ENCODE assay signal across 11 mouse cellular contexts in genomic region chr7:99711166-99711565, GRCm38 (mm10). TPM values are rescaled to one million over a fixed set of nuclear protein-coding genes. Genes with fewer than 3 reads are reported as not detected.
DNase-seq lines count a peak whose midpoint lies in the region; ATAC-seq and TF ChIP-seq lines count a peak whose summit lies in the region.
"Had no signal": no experiment of that assay in that cellular context is flagged by ENCODE, and none has a peak within 500 bp of the region (broad histone marks: within the 10 kb centered on the region; RNA-seq: fewer than 3 reads in every experiment).

TSS of gene Slco2b1 (minus strand) at chr7:99711340.

- no peak for TF ChIP-seq POLR2A in thymus, adult 2 months (IDR thresholded peaks at IDR 0.05; ENCODE audit: control insufficient read depth, extremely low read depth, insufficient read depth, low read length, poor library complexity)

- no peak within 1 kb of the TSS for H3K27ac ChIP-seq in kidney, embryonic 14.5 days (ENCODE audit: low read depth, low read length)
- no peak within 1 kb of the TSS for H3K27ac ChIP-seq in thymus, adult 2 months (ENCODE audit: control insufficient read depth, insufficient read depth, low read length)
- H3K27ac ChIP-seq: embryonic facial prominence, embryonic 15.5 days; hindbrain, embryonic 14.5 days had no signal

- TF ChIP-seq CTCF in thymus, adult 2 months (IDR thresholded peaks at IDR 0.05; ENCODE audit: borderline replicate concordance, control insufficient read depth, extremely low read depth, insufficient read depth, low read length, poor library complexity): no peak

- H3K9me3 ChIP-seq in kidney, embryonic 14.5 days (ENCODE audit: control insufficient read depth, low read length): no peaks in the 10 kb centered on the region
- H3K9me3 ChIP-seq: embryonic facial prominence, embryonic 15.5 days had no signal

- no peak within 1 kb of the TSS for H3K4me2 ChIP-seq in kidney, embryonic 14.5 days (replicated peaks; ENCODE audit: low read depth, low read length)
- H3K4me2 ChIP-seq: embryonic facial prominence, embryonic 15.5 days; hindbrain, embryonic 14.5 days had no signal

- no peaks in the 10 kb centered on the region for H3K36me3 ChIP-seq in kidney, embryonic 14.5 days (ENCODE audit: control insufficient read depth, insufficient read depth, low read length)
- H3K36me3 ChIP-seq in thymus, adult 2 months (ENCODE audit: control insufficient read depth, insufficient read depth, low read length): no peaks in the 10 kb centered on the region
- H3K36me3 ChIP-seq: embryonic facial prominence, embryonic 15.5 days had no signal

- no peak within 1 kb of the TSS for H3K9ac ChIP-seq in kidney, embryonic 14.5 days (ENCODE audit: low read depth, low read length)
- H3K9ac ChIP-seq: embryonic facial prominence, embryonic 15.5 days; hindbrain, embryonic 14.5 days had no signal

- WGBS in kidney, embryonic 14.5 days: 72% methylated on average over 8 of the region's 8 CpGs
- WGBS in thymus, adult 2 months: 55% methylated on average over 8 of the region's 8 CpGs

- peak; percentile 32 for DNase-seq in kidney, adult 11 months
- DNase-seq in thymus, adult 2 months: no peak
- no peak for DNase-seq in thymus, postnatal 25 days
- no peak for DNase-seq in cerebellum, adult 9-11 months
- DNase-seq: right cerebral cortex, postnatal 14 days had no signal

- no peaks in the 10 kb centered on the region for H3K27me3 ChIP-seq in kidney, embryonic 14.5 days (ENCODE audit: control insufficient read depth, insufficient read depth, low read length)
- no peaks in the 10 kb centered on the region for H3K27me3 ChIP-seq in thymus, adult 2 months (ENCODE audit: control insufficient read depth, insufficient read depth, low read length)
- H3K27me3 ChIP-seq: embryonic facial prominence, embryonic 15.5 days had no signal

- no peak for ATAC-seq in kidney, embryonic 14.5 days (ENCODE audit: low FRiP score, low TSS enrichment)
- ATAC-seq in granulocyte monocyte progenitor cell, adult 5-6 weeks (replicated peaks; ENCODE audit: poor library complexity, severe bottlenecking): peak; percentile 58
- ATAC-seq in megakaryocyte progenitor cell, adult 5-6 weeks (replicated peaks; ENCODE audit: poor library complexity): peak; percentile 29; the same call in 1 of the 2 replicates
- ATAC-seq in frontal cortex, adult (ENCODE audit: low TSS enrichment): no peak

- H3K4me1 ChIP-seq in kidney, embryonic 14.5 days (ENCODE audit: control insufficient read depth, insufficient read depth, low read length): peaks cover 4% of the 10 kb centered on the region; the same call in 1 of the 2 replicates
- no peaks in the 10 kb centered on the region; the same call in 1 of the 2 replicates for H3K4me1 ChIP-seq in thymus, adult 2 months (replicated peaks; ENCODE audit: control insufficient read depth, insufficient read depth, low read length)

- H3K4me3 ChIP-seq in kidney, embryonic 14.5 days (ENCODE audit: low read length): no peak within 1 kb of the TSS
- H3K4me3 ChIP-seq in thymus, adult 2 months (ENCODE audit: control insufficient read depth, insufficient read depth, low read length): no peak within 1 kb of the TSS
- H3K4me3 ChIP-seq: embryonic facial prominence, embryonic 15.5 days had no signal

RNA-seq across cellular contexts. Expression of gene Slco2b1, which starts in this region (rescaled TPM):
- polyA plus RNA-seq in kidney, embryonic 14.5 days (2014; fragmentation: Nextera tagmentation; extraction: Ambion mirVana): 0.90 and 1.2 TPM in 2 replicates
- 29.8 and 36.1 TPM in 2 replicates for polyA plus RNA-seq in thymus, adult 2 months (2012; rRNA removed)
- total RNA-seq in granulocyte monocyte progenitor cell, adult 5-6 weeks (2014; fragmentation: Nextera tagmentation): not detected in 2 replicates
- 0.13 TPM in 1 of 2 replicates, not detected in the other for total RNA-seq in granulocyte monocyte progenitor cell, adult 5-6 weeks (2017)
- total RNA-seq in megakaryocyte progenitor cell, adult 5-6 weeks (2015): 0.07 and 0.10 TPM in 2 replicates
- 0.10 and 0.12 TPM in 2 replicates for total RNA-seq in megakaryocyte progenitor cell, adult 5-6 weeks (2017)

Comparison
In these comparisons a context has a peak if more than half of its experiments do, and no peak if none do; other contexts are left out.
1. RNA of gene Slco2b1 (polyA plus RNA-seq): 29.8 to 36.1 TPM in thymus, adult 2 months; 0.90 to 1.2 TPM in kidney, embryonic 14.5 days; every median in the first group is over 10 times any median in the second.
2. Peak in ATAC-seq in granulocyte monocyte progenitor cell, adult 5-6 weeks; RNA of the gene not detected or under 1 TPM.
3. Peak in ATAC-seq in megakaryocyte progenitor cell, adult 5-6 weeks; RNA of the gene not detected or under 1 TPM.